Mouse (Mus musculus) liver, embryonic 12.5 days (tissue): Measurements from ENCODE around the gene Fbxw2. TPM values are rescaled to one million over a fixed set of nuclear protein-coding genes. Genes with fewer than 3 reads are reported as not detected.
"Not testable (repeated sequence)": the region's sequence is repeated elsewhere in the genome, so short reads cannot be mapped to it uniquely, and the experiment has no call there.

Source experiments
- ATAC-seq: fragments of 200-750 bp; cut with Nextera tagmentation; 2 replicates; pipeline ENCODE4 v1.8.0; 2017; ENCODE audit warnings: moderate number of reproducible peaks, mild to moderate bottlenecking, moderate library complexity
- H3K27ac ChIP-seq: fragments of 300-500 bp; sonication (generic); 2 replicates; pipeline ENCODE4 v1.5.1; 2016; ENCODE audit warnings: mild to moderate bottlenecking
- H3K27me3 ChIP-seq: fragments of 300-500 bp; sonication (generic); replicated peaks from 2 replicates; pipeline ENCODE4 v1.6.1; 2016; ENCODE audit warnings: mild to moderate bottlenecking, moderate library complexity
- H3K36me3 ChIP-seq: fragments of 300-500 bp; sonication (generic); 2 replicates; pipeline ENCODE4 v1.6.1; 2016; ENCODE audit warnings: mild to moderate bottlenecking, moderate library complexity
- H3K4me1 ChIP-seq: fragments of 300-500 bp; sonication (generic); 2 replicates; pipeline ENCODE4 v1.6.1; 2016
- H3K4me2 ChIP-seq: fragments of 300-500 bp; sonication (generic); 2 replicates; pipeline ENCODE4 v1.6.1; 2016; ENCODE audit warnings: mild to moderate bottlenecking, moderate library complexity
- H3K4me3 ChIP-seq: fragments of 300-500 bp; sonication (generic); 2 replicates; pipeline ENCODE4 v1.5.1; 2016; ENCODE audit warnings: mild to moderate bottlenecking, moderate library complexity
- H3K9ac ChIP-seq: fragments of 300-500 bp; sonication (generic); 2 replicates; pipeline ENCODE4 v1.6.1; 2016; ENCODE audit warnings: mild to moderate bottlenecking, moderate library complexity
- H3K9me3 ChIP-seq: fragments of 300-500 bp; sonication (generic); replicated peaks from 2 replicates; pipeline ENCODE4 v1.6.1; 2016; ENCODE audit warnings: mild to moderate bottlenecking, moderate library complexity
- WGBS: fragments of 180-500 bp; shearing (Covaris S2); methylation state at CpG from one replicate; pipeline ENCODE4 v1.1.7; 2016; ENCODE audit not compliant: insufficient replicate concordance; 5-methylcytosine and 5-hydroxymethylcytosine counted together
- polyA plus RNA-seq: library from polyadenylated mRNA; unstranded; fragments of >200 nt; fragmentation: Nextera tagmentation; extraction: Ambion mirVana; gene quantifications from 2 replicates; pipeline ENCODE4 v1.2.1, GENCODE M21; 2016

The Fbxw2 gene
- polyA plus RNA-seq, 1 experiment from 2014 or later: 71.9 TPM

DNA sequence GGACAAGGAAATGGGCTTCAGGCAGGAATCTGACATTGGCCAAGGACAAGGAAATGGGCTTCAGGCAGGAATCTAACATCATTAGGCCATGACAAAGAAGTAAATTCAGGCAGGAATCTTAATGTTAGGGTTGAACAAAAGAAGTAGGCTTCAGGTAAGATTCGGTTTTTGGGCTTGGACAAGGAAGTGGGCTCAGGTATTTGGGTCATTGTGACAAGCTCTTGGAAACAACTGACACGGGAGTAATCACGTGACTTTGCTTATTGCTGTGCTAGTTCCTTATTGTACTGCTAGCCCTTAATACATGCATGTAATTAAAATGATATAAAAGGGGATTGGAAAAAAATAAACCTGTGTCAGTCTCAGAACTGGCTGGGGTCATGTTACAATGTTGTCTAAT is 9.6 kb upstream of the Fbxw2 start:
- no peaks in the 10 kb centered on the region for H3K4me1 ChIP-seq
- H3K4me2 ChIP-seq: no peak overlapping the region
- no peak overlapping the region for H3K27ac ChIP-seq
- no peaks in the 10 kb centered on the region for H3K9me3 ChIP-seq
- 0 out of 2 replicates have a peak, but pooled peaks cover 16% of the 10 kb centered on the region for H3K27me3 ChIP-seq
- no peak for ATAC-seq
- no peak overlapping the region for H3K9ac ChIP-seq
- WGBS: 53% methylated on average over 3 of the region's 3 CpGs
- H3K4me3 ChIP-seq: no peak overlapping the region
- H3K36me3 ChIP-seq: no peaks in the 10 kb centered on the region

GRCm38 (mm10) chr2:34833624-34834023 is 7.5 kb upstream of the Fbxw2 start:
- no peaks in the 10 kb centered on the region for H3K4me1 ChIP-seq
- H3K9ac ChIP-seq: no peak overlapping the region
- no peaks in the 10 kb centered on the region for H3K36me3 ChIP-seq
- no peaks in the 10 kb centered on the region for H3K9me3 ChIP-seq
- no peak overlapping the region for H3K27ac ChIP-seq
- H3K27me3 ChIP-seq: 0 out of 2 replicates have a peak, but pooled peaks cover 16% of the 10 kb centered on the region
- H3K4me2 ChIP-seq: no peak overlapping the region
- no peak for ATAC-seq
- no peak overlapping the region for H3K4me3 ChIP-seq
- WGBS: 82% methylated on average over 17 of the region's 17 CpGs

DNA sequence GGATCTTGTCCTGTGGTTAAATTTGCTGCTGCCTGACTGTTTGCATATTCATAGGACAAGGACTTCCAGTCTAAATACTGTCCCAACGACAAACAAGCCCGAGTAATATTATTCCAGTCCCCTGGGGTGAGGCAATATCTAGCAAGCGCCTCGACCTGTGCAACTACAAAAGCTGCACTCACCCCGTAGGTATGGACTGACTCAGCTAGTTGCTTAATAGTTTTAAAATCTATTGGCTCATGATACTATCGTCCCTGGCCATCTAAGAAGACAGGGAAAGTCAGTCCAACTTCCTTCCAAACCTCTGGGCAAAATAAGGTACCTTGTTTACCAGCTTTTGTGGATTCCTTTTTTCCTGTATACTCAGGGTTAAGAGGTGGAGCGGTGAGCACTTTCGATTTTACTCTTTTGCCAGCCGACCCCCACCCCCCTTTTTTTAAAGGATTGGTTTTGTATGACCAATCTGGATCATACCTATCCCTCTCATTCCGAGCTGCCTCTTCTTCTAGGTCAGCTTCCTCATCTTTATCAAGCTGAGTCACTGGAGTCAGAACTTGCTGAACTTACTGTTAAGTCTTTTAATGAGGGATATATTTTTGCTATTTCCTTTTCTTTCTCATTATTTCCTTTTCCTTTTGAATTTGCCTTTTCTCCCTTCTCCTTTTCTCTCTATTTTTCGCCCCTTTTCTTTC is 6.8 kb upstream of the Fbxw2 start, which contains the start of gene Gm34653:
TSS of gene Gm34653 (plus strand) at position 242 of the 692 bp plus-strand sequence.
- not testable (repeated sequence) for H3K27ac ChIP-seq, H3K4me1 ChIP-seq, H3K4me3 ChIP-seq, H3K36me3 ChIP-seq, H3K9ac ChIP-seq, H3K9me3 ChIP-seq, H3K4me2 ChIP-seq, ATAC-seq
- 51% methylated on average over 11 of the region's 11 CpGs for WGBS
- 0 out of 2 replicates have a peak, but pooled peaks cover 16% of the 10 kb centered on the region for H3K27me3 ChIP-seq

- H3K4me3 ChIP-seq, H3K4me2 ChIP-seq, H3K9me3 ChIP-seq, H3K27ac ChIP-seq, ATAC-seq, H3K36me3 ChIP-seq, H3K27me3 ChIP-seq, H3K9ac ChIP-seq: not testable (repeated sequence)
- 86% methylated on average over 17 of the region's 17 CpGs for WGBS
- H3K4me1 ChIP-seq: peaks cover 11% of the 10 kb centered on the region
Observed at GRCm38 (mm10) chr2:34830066-34830465, 4.0 kb upstream of the Fbxw2 start.

DNA sequence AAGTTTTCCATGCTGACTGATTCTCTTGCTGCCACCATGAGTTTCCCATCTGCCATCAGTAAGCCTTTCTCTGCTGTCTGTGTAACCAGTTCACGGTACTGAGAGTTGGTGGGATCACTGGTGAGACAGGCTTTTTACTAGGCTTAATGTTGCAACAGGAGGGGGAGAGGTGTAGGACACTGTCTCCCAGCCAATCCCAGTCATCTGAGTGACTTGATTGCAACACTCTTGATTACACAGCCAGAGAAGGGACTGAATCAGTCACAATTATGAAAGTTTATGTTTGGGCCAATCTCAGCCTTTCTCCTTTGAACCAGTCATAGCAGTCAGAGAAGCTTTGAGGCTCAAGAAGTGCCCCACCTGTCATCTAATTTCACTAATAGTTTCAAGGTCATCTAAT is 1.9 kb upstream of the Fbxw2 start:
- Histone ChIP-seq H3K9me3 (no peaks in the 10 kb centered on the region), H3K9ac (no peak overlapping the region), H3K4me1 (peaks cover 31% of the 10 kb centered on the region), H3K27me3 (0 out of 2 replicates have a peak, but pooled peaks cover 3% of the 10 kb centered on the region), H3K27ac (peak overlapping the region; percentile 48), H3K4me3 (no peak overlapping the region), H3K4me2 (0 out of 2 replicates have a peak overlapping the region, but pooled peaks have one; percentile 10), H3K36me3 (peaks cover 10% of the 10 kb centered on the region)
- 64% methylated on average over 1 of the region's 1 CpGs for WGBS
- ATAC-seq: no peak

DNA sequence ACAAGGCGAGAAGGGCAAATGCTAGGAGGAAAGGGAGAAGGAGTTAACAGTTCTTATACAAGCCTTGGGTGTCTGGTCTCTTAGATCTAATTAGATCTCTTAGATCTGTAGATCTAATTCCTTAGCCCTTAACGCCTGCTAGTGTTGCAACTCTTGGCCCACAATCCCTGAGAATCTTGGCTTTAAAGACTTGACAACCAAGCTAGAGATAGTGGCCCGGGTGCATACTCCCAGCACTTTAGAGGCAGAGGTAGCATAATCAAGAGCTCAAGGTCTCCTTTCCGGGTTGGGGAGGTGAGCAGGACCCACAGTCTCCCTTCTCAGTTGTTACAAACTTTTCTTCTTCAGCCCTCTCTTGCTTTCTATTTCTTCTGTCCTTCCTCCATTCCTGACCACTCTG is 1.5 kb upstream of the Fbxw2 start:
- H3K27ac ChIP-seq: peak overlapping the region; percentile 48
- H3K9ac ChIP-seq: no peak overlapping the region
- H3K4me3 ChIP-seq: no peak overlapping the region
- no peak for ATAC-seq
- H3K4me2 ChIP-seq: 0 out of 2 replicates have a peak overlapping the region, but pooled peaks have one; percentile 10
- H3K36me3 ChIP-seq: peaks cover 12% of the 10 kb centered on the region
- H3K27me3 ChIP-seq: 0 out of 2 replicates have a peak, but pooled peaks cover 3% of the 10 kb centered on the region
- no peaks in the 10 kb centered on the region for H3K9me3 ChIP-seq
- H3K4me1 ChIP-seq: peaks cover 34% of the 10 kb centered on the region
- WGBS: 76% methylated on average over 4 of the region's 4 CpGs

- peak overlapping the region; percentile 93 for H3K27ac ChIP-seq
- 0 out of 2 replicates have a peak, but pooled peaks cover 3% of the 10 kb centered on the region for H3K27me3 ChIP-seq
- ATAC-seq: peak; percentile 5; the same call in 1 of the 2 replicates
- peaks cover 42% of the 10 kb centered on the region for H3K4me1 ChIP-seq
- H3K4me3 ChIP-seq: peak overlapping the region; percentile 98
- H3K9me3 ChIP-seq: no peaks in the 10 kb centered on the region
- WGBS: 28% methylated on average over 20 of the region's 21 CpGs
- H3K9ac ChIP-seq: peak overlapping the region; percentile 98
- H3K36me3 ChIP-seq: peaks cover 22% of the 10 kb centered on the region
- peak overlapping the region; percentile 82 for H3K4me2 ChIP-seq
Observed at GRCm38 (mm10) chr2:34826460-34827231, 535 bp upstream of the Fbxw2 start.

- peaks cover 89% of the 10 kb centered on the region for H3K36me3 ChIP-seq
- H3K9me3 ChIP-seq: no peaks in the 10 kb centered on the region
- ATAC-seq: no peak
- H3K9ac ChIP-seq: no peak overlapping the region
- peaks cover 36% of the 10 kb centered on the region for H3K4me1 ChIP-seq
- H3K27me3 ChIP-seq: no peaks in the 10 kb centered on the region
- 91% methylated on average over 2 of the region's 2 CpGs for WGBS
- H3K4me3 ChIP-seq: no peak overlapping the region
- H3K27ac ChIP-seq: no peak overlapping the region
- H3K4me2 ChIP-seq: no peak overlapping the region
Observed at GRCm38 (mm10) chr2:34818492-34818891, 7.6 kb downstream of the Fbxw2 start.

DNA sequence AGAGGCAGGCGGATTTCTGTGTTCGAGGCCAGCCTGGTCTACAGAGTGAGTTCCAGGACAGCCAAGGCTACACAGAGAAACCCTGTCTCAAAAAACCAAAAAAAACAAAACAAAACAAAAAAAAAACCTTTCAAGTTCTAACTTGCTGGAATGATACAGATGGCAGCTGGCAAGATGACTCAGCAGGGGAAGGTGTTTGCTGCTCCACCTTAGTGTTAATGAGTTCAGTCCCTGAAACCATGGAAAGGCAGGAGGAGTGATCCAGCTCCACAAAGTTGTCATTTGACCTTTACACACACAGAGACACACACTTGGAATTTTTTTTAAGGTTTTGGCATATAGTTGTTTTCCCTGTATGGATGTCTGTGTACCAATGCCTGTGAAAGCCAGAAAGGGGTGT is 10.2 kb downstream of the Fbxw2 start:
- not testable (repeated sequence) for ATAC-seq, H3K9me3 ChIP-seq, H3K27me3 ChIP-seq, H3K9ac ChIP-seq, H3K4me2 ChIP-seq, H3K4me3 ChIP-seq
- Histone ChIP-seq H3K27ac (peak overlapping the region; percentile 69), H3K4me1 (peaks cover 22% of the 10 kb centered on the region), H3K36me3 (peaks cover 97% of the 10 kb centered on the region)
- 80% methylated on average over 2 of the region's 2 CpGs for WGBS

DNA sequence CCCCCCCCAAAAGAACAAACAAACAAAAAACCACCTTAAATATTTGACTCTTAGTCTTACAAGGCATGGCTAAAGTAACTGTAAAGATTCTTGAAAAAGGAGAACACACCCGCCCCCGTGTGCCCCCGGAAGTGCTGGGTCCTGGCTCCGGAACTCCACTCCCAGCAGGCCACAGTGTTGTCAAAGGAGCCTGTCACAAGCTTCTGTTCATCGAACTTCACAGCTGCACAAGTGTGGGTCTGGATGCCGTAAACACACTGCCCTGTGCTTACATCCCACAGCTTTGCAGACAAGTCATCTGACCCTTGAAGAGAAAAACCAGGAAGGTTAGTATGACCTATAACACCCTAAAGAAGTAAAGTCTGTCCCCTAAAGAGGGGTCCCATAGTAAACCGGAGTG is 13.4 kb downstream of the Fbxw2 start:
- no peak for ATAC-seq
- WGBS: 78% methylated on average over 7 of the region's 7 CpGs
- H3K27ac ChIP-seq: 0 out of 2 replicates have a peak overlapping the region, but pooled peaks have one; percentile 48
- no peak overlapping the region for H3K4me2 ChIP-seq
- peaks cover 50% of the 10 kb centered on the region for H3K4me1 ChIP-seq
- H3K36me3 ChIP-seq: peaks cover 99% of the 10 kb centered on the region
- no peak overlapping the region for H3K9ac ChIP-seq
- no peaks in the 10 kb centered on the region for H3K27me3 ChIP-seq
- no peak overlapping the region for H3K4me3 ChIP-seq
- no peaks in the 10 kb centered on the region for H3K9me3 ChIP-seq

- peaks cover 98% of the 10 kb centered on the region for H3K36me3 ChIP-seq
- H3K9me3 ChIP-seq: no peaks in the 10 kb centered on the region
- peak overlapping the region; percentile 79 for H3K27ac ChIP-seq
Observed at GRCm38 (mm10) chr2:34810775-34811174, 15.3 kb downstream of the Fbxw2 start.

DNA sequence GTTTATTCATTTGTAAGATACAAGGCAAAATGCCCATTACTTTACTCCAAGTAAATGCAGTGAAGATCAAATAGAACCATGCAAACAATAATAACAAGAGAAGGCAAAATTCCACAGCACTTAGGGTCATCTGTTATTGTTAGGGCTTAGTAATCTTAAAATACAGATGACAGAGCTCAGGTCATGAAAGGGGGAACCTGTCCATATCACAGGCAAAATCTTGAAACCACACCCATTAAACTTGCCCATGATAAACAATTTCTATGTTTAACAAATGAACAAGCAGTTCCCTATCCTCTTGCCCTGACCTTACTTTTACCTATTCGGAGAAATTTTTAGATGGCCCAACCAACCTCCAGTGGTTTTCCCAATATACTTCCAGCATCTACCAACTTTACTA is 16.5 kb downstream of the Fbxw2 start:
- Histone ChIP-seq H3K27ac (peak overlapping the region; percentile 79), H3K36me3 (peaks cover 96% of the 10 kb centered on the region), H3K4me3 (no peak overlapping the region), H3K4me1 (peaks cover 67% of the 10 kb centered on the region), H3K9me3 (no peaks in the 10 kb centered on the region), H3K4me2 (peak overlapping the region; percentile 39), H3K9ac (0 out of 2 replicates have a peak overlapping the region, but pooled peaks have one; percentile 40), H3K27me3 (no peaks in the 10 kb centered on the region)
- WGBS: 52% methylated on average over 1 of the region's 1 CpGs
- no peak for ATAC-seq

More at GRCm38 (mm10) chr2:34810775-34811174, 15.3 kb downstream of the Fbxw2 start:
- no peaks in the 10 kb centered on the region for H3K27me3 ChIP-seq
- H3K9ac ChIP-seq: 0 out of 2 replicates have a peak overlapping the region, but pooled peaks have one; percentile 17
- peaks cover 60% of the 10 kb centered on the region for H3K4me1 ChIP-seq
- 74% methylated on average over 3 of the region's 3 CpGs for WGBS
- peak overlapping the region; percentile 39 for H3K4me2 ChIP-seq
- H3K4me3 ChIP-seq: no peak overlapping the region
- peak; percentile 75 for ATAC-seq
